Mouse (Mus musculus) CH12.LX (cell line): ENCODE measurements around the gene Ccdc85a.

Experiments used
- BHLHE40 ChIP-seq: IDR thresholded peaks from 2 replicates; pipeline ENCODE4 v1.6.1; 2011; ENCODE audit warnings: mild to moderate bottlenecking, low read depth, low read length, improper control_type of control experiment
- CHD1 ChIP-seq: IDR thresholded peaks from 2 replicates; pipeline ENCODE4 v1.6.1; 2012; ENCODE audit warnings: low read depth, low read length, improper control_type of control experiment, inconsistent platforms
- CTCF ChIP-seq, 2 experiments: IDR thresholded peaks in 1 of 2; conservative IDR thresholded peaks in 1 of 2; 2 replicates each; pipeline ENCODE4 v1.5.1; 2011 to 2012; ENCODE audit warnings: low read depth in 2 of 2, low read length in 2 of 2, improper control_type of control experiment in 1 of 2, inconsistent platforms in 1 of 2, mild to moderate bottlenecking in 1 of 2, moderate library complexity in 1 of 2
- GABPA ChIP-seq: IDR thresholded peaks from 2 replicates; pipeline ENCODE4 v1.6.1; 2012; ENCODE audit warnings: low read depth, low read length, improper control_type of control experiment, inconsistent platforms; ENCODE audit not compliant: insufficient replicate concordance
- HCFC1 ChIP-seq: IDR thresholded peaks from 2 replicates; pipeline ENCODE4 v1.6.1; 2012; ENCODE audit warnings: low read depth, mild to moderate bottlenecking, inconsistent platforms, low read length, improper control_type of control experiment
- JUND ChIP-seq: conservative IDR thresholded peaks from 2 replicates; pipeline ENCODE4 v1.6.1; 2011; ENCODE audit warnings: low read depth, low read length, improper control_type of control experiment
- MAFK ChIP-seq: IDR thresholded peaks from 2 replicates; pipeline ENCODE4 v1.6.1; 2011; ENCODE audit warnings: low read length, improper control_type of control experiment; ENCODE audit not compliant: insufficient replicate concordance
- NRF1 ChIP-seq: IDR thresholded peaks from 2 replicates; pipeline ENCODE4 v1.6.1; 2014; ENCODE audit warnings: low read depth, mild to moderate bottlenecking, inconsistent platforms, low read length, improper control_type of control experiment, moderate library complexity
- POLR2A ChIP-seq: IDR thresholded peaks from 2 replicates; pipeline ENCODE4 v1.6.1; 2011; ENCODE audit warnings: low read depth, mild to moderate bottlenecking, improper control_type of control experiment, low read length
- RCOR1 ChIP-seq: conservative IDR thresholded peaks from 2 replicates; pipeline ENCODE4 v1.6.1; 2012; ENCODE audit warnings: low read depth, mild to moderate bottlenecking, inconsistent platforms, low read length, improper control_type of control experiment
- TCF12 ChIP-seq: IDR thresholded peaks from 2 replicates; pipeline ENCODE4 v1.6.1; 2014; ENCODE audit warnings: low read depth, mild to moderate bottlenecking, inconsistent platforms, low read length, improper control_type of control experiment
- ZC3H11A ChIP-seq: IDR thresholded peaks from 2 replicates; pipeline ENCODE4 v1.6.1; 2012; ENCODE audit warnings: low read depth, mild to moderate bottlenecking, inconsistent platforms, low read length, improper control_type of control experiment
- ZMIZ1 ChIP-seq: IDR thresholded peaks from 2 replicates; pipeline ENCODE4 v1.6.1; 2012; ENCODE audit warnings: low read depth, mild to moderate bottlenecking, inconsistent platforms, low read length, improper control_type of control experiment
- ZNF384 ChIP-seq: IDR thresholded peaks from 2 replicates; pipeline ENCODE4 v1.6.1; 2012; ENCODE audit warnings: low read depth, low read length, improper control_type of control experiment, inconsistent platforms

DNA sequence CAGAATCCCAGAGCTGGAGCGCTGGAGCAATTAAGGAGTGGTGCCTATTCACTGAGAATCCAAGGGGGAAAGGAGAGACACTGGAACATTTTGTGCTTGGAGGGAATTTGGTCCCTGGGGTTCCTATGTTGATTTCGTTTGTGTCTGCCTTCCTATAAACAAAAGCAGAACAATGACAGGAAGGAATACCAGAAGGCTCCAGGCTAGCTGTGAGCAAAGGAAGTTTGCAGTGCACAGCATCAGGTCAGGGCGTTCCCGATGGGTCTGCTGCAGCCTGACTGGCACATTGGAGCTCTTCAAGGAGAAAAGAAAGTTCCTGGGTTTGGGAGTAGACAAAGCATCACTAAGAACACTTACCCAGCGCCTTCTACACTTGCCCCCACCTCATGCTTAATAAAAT lies 1.9 kb downstream of the Ccdc85a start:
- TF ChIP-seq BHLHE40 (no peak), CTCF (conservative IDR thresholded peaks at IDR 0.05 in 1 of 2, IDR thresholded peaks at IDR 0.05 in 1 of 2; ENCODE audit: low read depth in 2 of 2, low read length in 2 of 2) (no peak), TCF12 (no peak), JUND (no peak), POLR2A (no peak), ZC3H11A (no peak), MAFK (no peak), NRF1 (no peak), ZNF384 (no peak), CHD1 (no peak), HCFC1 (no peak), GABPA (no peak), ZMIZ1 (no peak), RCOR1 (no peak)
